Mouse (Mus musculus) hindbrain, postnatal 0 days (tissue): ENCODE measurements around the gene Cd38. TPM values are rescaled to one million over a fixed set of nuclear protein-coding genes. Genes with fewer than 3 reads are reported as not detected.

Source experiments
- ATAC-seq: fragments of 200-750 bp; cut with Nextera tagmentation; 2 replicates; pipeline ENCODE4 v1.8.0; 2017; ENCODE audit warnings: mild to moderate bottlenecking, moderate TSS enrichment, moderate library complexity
- DNase-seq: peaks from one replicate; pipeline ENCODE4 v3.0.0-alpha.2; 2015; ENCODE audit warnings: low spot score
- H3K27ac ChIP-seq: fragments of 300-500 bp; sonication (generic); 2 replicates; pipeline ENCODE4 v1.5.1; 2014; ENCODE audit warnings: mild to moderate bottlenecking
- H3K27me3 ChIP-seq: fragments of 300-500 bp; sonication (generic); 2 replicates; pipeline ENCODE4 v1.6.1; 2014; ENCODE audit warnings: low read length, mixed read lengths; ENCODE audit not compliant: insufficient read depth
- H3K36me3 ChIP-seq: fragments of 300-500 bp; sonication (generic); 2 replicates; pipeline ENCODE4 v1.6.1; 2014; ENCODE audit warnings: low read length, mixed read lengths; ENCODE audit not compliant: insufficient read depth
- H3K4me1 ChIP-seq: fragments of 300-500 bp; sonication (generic); 2 replicates; pipeline ENCODE4 v1.6.1; 2014; ENCODE audit warnings: antibody characterized with exemption, low read length, mixed read lengths; ENCODE audit not compliant: insufficient read depth
- H3K4me2 ChIP-seq: fragments of 300-500 bp; sonication (generic); 2 replicates; pipeline ENCODE4 v1.6.1; 2014; ENCODE audit warnings: low read depth, mild to moderate bottlenecking, low read length, moderate library complexity, mixed read lengths
- H3K4me3 ChIP-seq: fragments of 300-500 bp; sonication (generic); 2 replicates; pipeline ENCODE4 v1.5.1; 2014; ENCODE audit warnings: low read length
- H3K9ac ChIP-seq: fragments of 300-500 bp; sonication (generic); replicated peaks from 2 replicates; pipeline ENCODE4 v1.6.1; 2014; ENCODE audit warnings: mild to moderate bottlenecking, low read length, moderate library complexity, mixed read lengths
- H3K9me3 ChIP-seq: fragments of 300-500 bp; sonication (generic); 2 replicates; pipeline ENCODE4 v1.6.1; 2016; ENCODE audit warnings: low read length, mixed read lengths
- CTCF ChIP-seq: IDR thresholded peaks from 2 replicates; pipeline ENCODE4 v1.5.1; 2016; ENCODE audit warnings: antibody characterized with exemption, control low read depth, low read depth
- WGBS: fragments of 180-500 bp; shearing (Covaris S2); extraction: QIAGEN DNeasy Blood & Tissue Kit; methylation state at CpG from one replicate; pipeline ENCODE4 v1.1.7; 2014; 5-methylcytosine and 5-hydroxymethylcytosine counted together
- polyA plus RNA-seq: library from polyadenylated mRNA; unstranded; fragments of >200 nt; fragmentation: Nextera tagmentation; extraction: Ambion mirVana; gene quantifications from 2 replicates; pipeline ENCODE4 v1.2.1, GENCODE M21; 2015
- total RNA-seq: library from RNA; depleted of rRNA; stranded (reverse); fragments of >200 nt; gene quantifications from 2 replicates; pipeline ENCODE4 v1.2.3, GENCODE M21; 2014; rRNA removed

Cd38 gene
- total and polyA plus RNA-seq, 2 experiments from 2014 or later, result 4.0 to 4.7 TPM

DNA sequence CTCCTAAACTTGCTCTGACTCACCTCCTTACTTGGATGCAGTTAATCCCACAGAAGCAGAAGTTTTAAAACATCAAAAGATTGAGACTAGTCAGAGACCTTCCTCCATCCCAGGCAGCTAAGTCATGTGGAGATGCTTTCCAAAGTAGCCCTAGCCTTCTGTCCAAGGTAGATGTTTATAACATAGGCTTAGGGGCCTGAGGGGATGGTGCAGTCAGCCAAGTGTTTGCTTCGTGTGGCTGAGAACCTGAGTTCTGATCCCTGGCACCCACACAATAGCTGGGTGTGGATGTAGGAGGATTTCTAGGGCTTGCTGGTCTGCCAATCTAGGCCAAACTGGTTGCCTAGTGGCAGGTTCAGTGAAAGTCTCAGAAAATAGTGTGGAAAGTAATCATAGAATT, 84.9 kb downstream of the Cd38 start:
- H3K4me1 ChIP-seq, result no peaks in the 10 kb centered on the region
- TF ChIP-seq CTCF, result no peak
- H3K9me3 ChIP-seq, result no peaks in the 10 kb centered on the region
- no peaks in the 10 kb centered on the region for H3K36me3 ChIP-seq
- H3K9ac ChIP-seq, result no peak overlapping the region
- WGBS, result 52% methylated on average over 1 of the region's 1 CpGs
- no peak overlapping the region for H3K27ac ChIP-seq
- DNase-seq, result no peak
- no peak overlapping the region for H3K4me2 ChIP-seq
- H3K27me3 ChIP-seq, result no peaks in the 10 kb centered on the region
- no peak for ATAC-seq
- H3K4me3 ChIP-seq, result no peak overlapping the region

DNA sequence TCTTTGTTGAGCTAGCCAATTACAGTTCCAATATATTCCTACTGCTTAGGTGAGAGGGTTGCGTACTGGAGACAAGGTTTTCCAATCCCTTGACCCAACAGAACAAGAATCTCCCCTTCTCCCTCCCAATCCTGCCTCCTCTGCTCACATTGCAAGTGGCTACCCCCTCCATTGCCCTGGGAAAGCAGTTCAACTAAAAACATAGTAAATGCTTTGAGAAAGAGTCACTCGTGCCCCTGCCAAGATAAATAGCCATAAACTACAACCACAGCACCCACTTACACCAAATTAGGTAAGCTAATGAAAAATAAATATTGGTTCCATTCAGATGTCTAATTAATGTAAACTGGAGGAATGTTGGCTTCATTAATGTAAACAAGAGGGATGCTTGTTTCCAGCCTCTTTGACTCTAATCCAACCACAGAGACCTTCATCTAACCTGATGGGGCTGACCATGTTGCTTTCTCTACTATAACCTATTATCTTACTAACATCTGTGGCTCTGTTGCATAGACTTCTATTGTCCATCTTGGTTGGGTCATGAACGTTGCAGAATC, 91.6 kb downstream of the Cd38 start:
- no peak for TF ChIP-seq CTCF
- H3K9me3 ChIP-seq, result no peaks in the 10 kb centered on the region
- no peak overlapping the region for H3K4me2 ChIP-seq
- no peak overlapping the region for H3K4me3 ChIP-seq
- DNase-seq, result no peak
- no peaks in the 10 kb centered on the region for H3K4me1 ChIP-seq
- no peaks in the 10 kb centered on the region for H3K36me3 ChIP-seq
- H3K27ac ChIP-seq, result no peak overlapping the region
- WGBS, result 81% methylated on average over 3 of the region's 3 CpGs
- no peak overlapping the region for H3K9ac ChIP-seq
- ATAC-seq, result no peak
- no peaks in the 10 kb centered on the region for H3K27me3 ChIP-seq

DNA sequence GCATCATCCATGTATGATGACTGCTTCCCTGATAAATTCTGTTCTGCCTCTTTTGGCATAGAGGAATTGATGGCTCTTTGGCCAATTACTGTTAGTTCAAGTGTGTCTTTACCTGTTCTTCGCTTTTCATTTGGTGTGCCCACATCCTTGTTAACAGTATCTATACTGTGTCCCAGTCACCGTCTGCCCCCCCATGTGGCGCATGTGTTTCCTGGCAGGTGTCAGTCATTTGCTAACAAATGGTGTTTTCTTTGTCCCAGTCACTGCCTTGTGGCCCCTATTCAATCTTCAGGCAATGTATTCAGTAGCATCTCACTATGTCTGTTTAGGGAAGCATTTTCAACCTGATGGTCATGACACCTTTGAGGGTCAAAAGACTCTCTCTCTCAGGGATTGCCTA, 92.7 kb downstream of the Cd38 start:
- Histone ChIP-seq H3K9ac (no peak overlapping the region), H3K9me3 (no peaks in the 10 kb centered on the region), H3K4me1 (no peaks in the 10 kb centered on the region), H3K4me3 (no peak overlapping the region), H3K27me3 (no peaks in the 10 kb centered on the region), H3K27ac (no peak overlapping the region), H3K4me2 (no peak overlapping the region), H3K36me3 (no peaks in the 10 kb centered on the region)
- 88% methylated on average over 3 of the region's 3 CpGs for WGBS
- ATAC-seq (no peak), DNase-seq (no peak)
- TF ChIP-seq CTCF, result no peak

Other genes starting within 250 kb of the Cd38 start
- gene Cc2d2a, start 206.2 kb upstream of the Cd38 start, total RNA-seq, result 5.6 and 6.6 TPM in 2 replicates
- 5.1 and 7.6 TPM in 2 replicates for gene Cc2d2a, start 206.2 kb upstream of the Cd38 start, polyA plus RNA-seq
- gene Bst1, start 49.7 kb upstream of the Cd38 start, total RNA-seq, result 0.11 TPM in 1 of 2 replicates, not detected in the other
- gene Bst1, start 49.7 kb upstream of the Cd38 start, polyA plus RNA-seq, result 0.15 TPM in 1 of 2 replicates, not detected in the other
- gene Fbxl5, start 46.9 kb upstream of the Cd38 start, total RNA-seq, result 79.3 and 88.1 TPM in 2 replicates
- gene Fbxl5, start 46.9 kb upstream of the Cd38 start, polyA plus RNA-seq, result 74.2 and 74.7 TPM in 2 replicates
- 0.61 TPM in 1 of 2 replicates, not detected in the other for gene Gm7879, start 44.6 kb downstream of the Cd38 start, total RNA-seq
- gene Gm7879, start 44.6 kb downstream of the Cd38 start, polyA plus RNA-seq, result 0.30 TPM in 1 of 2 replicates, not detected in the other
- gene Fgfbp1, start 113.2 kb downstream of the Cd38 start, total RNA-seq, result 7.4 TPM in 2 replicates
- gene Fgfbp1, start 113.2 kb downstream of the Cd38 start, polyA plus RNA-seq, result 20.1 and 22.1 TPM in 2 replicates
- 22.6 and 27.4 TPM in 2 replicates for gene Prom1, start 233.5 kb downstream of the Cd38 start, total RNA-seq
- gene Prom1, start 233.5 kb downstream of the Cd38 start, polyA plus RNA-seq, result 21.0 and 26.2 TPM in 2 replicates